Mouse (Mus musculus) myocyte (in vitro differentiated cells): ENCODE measurements around the gene Scrt2.

Experiments
- MYOD1 ChIP-seq, 3 experiments: IDR thresholded peaks; one replicate each; pipeline ENCODE4 v1.6.1; 2011; ENCODE audit warnings: control low read depth in 2 of 3, low read depth in 2 of 3, mild to moderate bottlenecking in 2 of 3, moderate library complexity in 1 of 3; ENCODE audit not compliant: insufficient read length in 2 of 3, control insufficient read depth in 1 of 3
- POLR2A ChIP-seq: IDR thresholded peaks from one replicate; pipeline ENCODE4 v1.6.1; 2011; ENCODE audit warnings: low read depth, mild to moderate bottlenecking, control low read depth, moderate library complexity; ENCODE audit not compliant: insufficient read length

DNA sequence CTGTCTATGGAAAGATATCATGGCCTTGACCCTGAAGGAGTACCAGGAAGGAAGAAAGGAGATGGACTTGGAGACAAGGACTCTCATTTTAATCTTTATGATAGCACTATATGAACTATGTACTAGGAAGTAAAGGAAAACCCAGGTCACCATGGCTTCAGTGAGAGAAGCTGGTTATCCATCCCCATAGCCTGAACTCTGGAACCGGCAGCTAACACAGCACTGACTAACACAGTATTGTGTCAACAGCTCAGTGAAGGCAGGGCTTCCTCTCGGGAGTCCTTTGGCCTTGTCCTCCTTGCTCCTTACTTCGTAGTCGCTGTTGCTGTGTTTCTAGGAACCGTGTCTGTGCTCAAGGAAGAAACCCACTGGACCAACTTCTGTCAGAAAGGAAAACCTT is 28.1 kb downstream of the Scrt2 start:
- TF ChIP-seq POLR2A, result no peak
- TF ChIP-seq MYOD1 (IDR thresholded peaks at IDR 0.05; ENCODE audit: control insufficient read depth in 1 of 3, insufficient read length in 2 of 3, low read depth in 2 of 3), result no peak
